Mouse (Mus musculus): ENCODE measurements around the gene Tmem44. TPM values are rescaled to one million over a fixed set of nuclear protein-coding genes. Genes with fewer than 3 reads are reported as not detected.

Tmem44 gene
- polyA plus RNA-seq, 1 experiment, result 1.1 TPM

GRCm38 (mm10) chr16:30516993-30517392 lies 33.6 kb downstream of the Tmem44 start:
- no peaks in the 10 kb centered on the region for H3K36me3 ChIP-seq (ENCODE audit: control insufficient read depth, insufficient read depth)
- H3K4me3 ChIP-seq (ENCODE audit: insufficient read depth, poor library complexity, severe bottlenecking), result no peak overlapping the region
- no peak for TF ChIP-seq CEBPB (IDR thresholded peaks at IDR 0.05; ENCODE audit: low read depth)
- TF ChIP-seq MYOD1 (IDR thresholded peaks at IDR 0.05; ENCODE audit: control insufficient read depth, insufficient read length, low read depth), result no peak
- no peak for TF ChIP-seq CTCF (IDR thresholded peaks at IDR 0.05; ENCODE audit: control insufficient read depth, insufficient read depth, insufficient read length)
- no peak for TF ChIP-seq FOSL1 (IDR thresholded peaks at IDR 0.05; ENCODE audit: insufficient read depth, low read length, poor library complexity, severe bottlenecking)
- TF ChIP-seq MAX (IDR thresholded peaks at IDR 0.05), result no peak
- TF ChIP-seq USF1 (IDR thresholded peaks at IDR 0.05; ENCODE audit: low read depth), result no peak
- TF ChIP-seq MYOG (IDR thresholded peaks at IDR 0.05; ENCODE audit: control insufficient read depth, extremely low read depth, insufficient read length), result no peak
- no peaks in the 10 kb centered on the region for H3K79me2 ChIP-seq (ENCODE audit: control insufficient read depth, insufficient read depth)
- no peaks in the 10 kb centered on the region for H3K79me3 ChIP-seq (ENCODE audit: low read depth)
- H3K27me3 ChIP-seq (ENCODE audit: control insufficient read depth, insufficient read depth, insufficient read length), result no peaks in the 10 kb centered on the region
- peak overlapping the region; percentile 21 for H3ac ChIP-seq (ENCODE audit: control insufficient read depth, insufficient read length, low read depth)

- Histone ChIP-seq H3K36me3 (ENCODE audit: control insufficient read depth, insufficient read depth) (no peaks in the 10 kb centered on the region), H3K27me3 (ENCODE audit: control insufficient read depth, insufficient read depth, insufficient read length) (no peaks in the 10 kb centered on the region), H3ac (ENCODE audit: control insufficient read depth, insufficient read length, low read depth) (no peak overlapping the region), H3K79me2 (ENCODE audit: control insufficient read depth, insufficient read depth) (peaks cover 13% of the 10 kb centered on the region), H3K4me3 (ENCODE audit: insufficient read depth, poor library complexity, severe bottlenecking) (no peak overlapping the region), H3K79me3 (ENCODE audit: low read depth) (no peaks in the 10 kb centered on the region)
- no peak for TF ChIP-seq MAX (IDR thresholded peaks at IDR 0.05)
- no peak for TF ChIP-seq MYOG (IDR thresholded peaks at IDR 0.05; ENCODE audit: control insufficient read depth, extremely low read depth, insufficient read length)
- no peak for TF ChIP-seq USF1 (IDR thresholded peaks at IDR 0.05; ENCODE audit: low read depth)
- no peak for TF ChIP-seq CEBPB (IDR thresholded peaks at IDR 0.05; ENCODE audit: low read depth)
- no peak for TF ChIP-seq CTCF (IDR thresholded peaks at IDR 0.05; ENCODE audit: control insufficient read depth, insufficient read depth, insufficient read length)
- no peak for TF ChIP-seq MYOD1 (IDR thresholded peaks at IDR 0.05; ENCODE audit: control insufficient read depth, insufficient read length, low read depth)
- no peak for TF ChIP-seq FOSL1 (IDR thresholded peaks at IDR 0.05; ENCODE audit: insufficient read depth, low read length, poor library complexity, severe bottlenecking)
These were observed 35.2 kb downstream of the Tmem44 start for GRCm38 (mm10) chr16:30515418-30515817.

- Histone ChIP-seq H3K79me2 (ENCODE audit: control insufficient read depth, insufficient read depth) (peaks cover 13% of the 10 kb centered on the region), H3ac (ENCODE audit: control insufficient read depth, insufficient read length, low read depth) (peak overlapping the region; percentile 14), H3K27me3 (ENCODE audit: control insufficient read depth, insufficient read depth, insufficient read length) (no peaks in the 10 kb centered on the region), H3K36me3 (ENCODE audit: control insufficient read depth, insufficient read depth) (no peaks in the 10 kb centered on the region), H3K4me3 (ENCODE audit: insufficient read depth, poor library complexity, severe bottlenecking) (no peak overlapping the region), H3K79me3 (ENCODE audit: low read depth) (no peaks in the 10 kb centered on the region)
- TF ChIP-seq FOSL1 (IDR thresholded peaks at IDR 0.05; ENCODE audit: insufficient read depth, low read length, poor library complexity, severe bottlenecking) (peak; percentile 96), MAX (IDR thresholded peaks at IDR 0.05) (peak; percentile 70), USF1 (IDR thresholded peaks at IDR 0.05; ENCODE audit: low read depth) (peak; percentile 13), MYOG (IDR thresholded peaks at IDR 0.05; ENCODE audit: control insufficient read depth, extremely low read depth, insufficient read length) (no peak), CTCF (IDR thresholded peaks at IDR 0.05; ENCODE audit: control insufficient read depth, insufficient read depth, insufficient read length) (no peak), MYOD1 (IDR thresholded peaks at IDR 0.05; ENCODE audit: control insufficient read depth, insufficient read length, low read depth) (peak; percentile 99)
These were observed 37.3 kb downstream of the Tmem44 start for GRCm38 (mm10) chr16:30513050-30514024.

GRCm38 (mm10) chr16:30512375-30513049 lies 38.1 kb downstream of the Tmem44 start:
- TF ChIP-seq MYOG (IDR thresholded peaks at IDR 0.05; ENCODE audit: control insufficient read depth, extremely low read depth, insufficient read length) (no peak), MAX (IDR thresholded peaks at IDR 0.05) (peak; percentile 80), MYOD1 (IDR thresholded peaks at IDR 0.05; ENCODE audit: control insufficient read depth, insufficient read length, low read depth) (no peak), CTCF (IDR thresholded peaks at IDR 0.05; ENCODE audit: control insufficient read depth, insufficient read depth, insufficient read length) (no peak), USF1 (IDR thresholded peaks at IDR 0.05; ENCODE audit: low read depth) (no peak)
- Histone ChIP-seq H3K36me3 (ENCODE audit: control insufficient read depth, insufficient read depth) (no peaks in the 10 kb centered on the region), H3K27me3 (ENCODE audit: control insufficient read depth, insufficient read depth, insufficient read length) (no peaks in the 10 kb centered on the region), H3K79me3 (ENCODE audit: low read depth) (no peaks in the 10 kb centered on the region), H3K79me2 (ENCODE audit: control insufficient read depth, insufficient read depth) (peaks cover 13% of the 10 kb centered on the region), H3K4me3 (ENCODE audit: insufficient read depth, poor library complexity, severe bottlenecking) (no peak overlapping the region), H3ac (ENCODE audit: control insufficient read depth, insufficient read length, low read depth) (peak overlapping the region; percentile 15)

GRCm38 (mm10) chr16:30511563-30512340 lies 38.9 kb downstream of the Tmem44 start:
- H3ac ChIP-seq (ENCODE audit: control insufficient read depth, insufficient read length, low read depth), result no peak overlapping the region
- no peak for TF ChIP-seq MYOD1 (IDR thresholded peaks at IDR 0.05; ENCODE audit: control insufficient read depth, insufficient read length, low read depth)
- no peak for TF ChIP-seq MAX (IDR thresholded peaks at IDR 0.05)
- no peak for TF ChIP-seq MYOG (IDR thresholded peaks at IDR 0.05; ENCODE audit: control insufficient read depth, extremely low read depth, insufficient read length)
- TF ChIP-seq CTCF (IDR thresholded peaks at IDR 0.05; ENCODE audit: control insufficient read depth, insufficient read depth, insufficient read length), result no peak
- H3K79me2 ChIP-seq (ENCODE audit: control insufficient read depth, insufficient read depth), result peaks cover 13% of the 10 kb centered on the region
- H3K4me3 ChIP-seq (ENCODE audit: insufficient read depth, poor library complexity, severe bottlenecking), result no peak overlapping the region
- H3K79me3 ChIP-seq (ENCODE audit: low read depth), result no peaks in the 10 kb centered on the region
- H3K27me3 ChIP-seq (ENCODE audit: control insufficient read depth, insufficient read depth, insufficient read length), result no peaks in the 10 kb centered on the region
- H3K36me3 ChIP-seq (ENCODE audit: control insufficient read depth, insufficient read depth), result no peaks in the 10 kb centered on the region
